Mouse (Mus musculus) bone marrow, adult 2 months (tissue): ENCODE results near the gene Mvb12a.

Experiments
- CTCF ChIP-seq: fragments of 200-500 bp; IDR thresholded peaks from 2 replicates; pipeline ENCODE4 v1.5.1; 2011; ENCODE audit warnings: low read length, control low read depth; ENCODE audit not compliant: control insufficient read depth, insufficient read depth
- POLR2A ChIP-seq: fragments of 200-500 bp; IDR thresholded peaks from 2 replicates; pipeline ENCODE4 v1.6.1; 2011; ENCODE audit warnings: low read depth, mild to moderate bottlenecking, control low read depth, low read length, borderline replicate concordance; ENCODE audit not compliant: control insufficient read depth

GRCm38 (mm10) chr8:71515043-71515442 is 27.7 kb upstream of the Mvb12a start:
- TF ChIP-seq CTCF (no peak), POLR2A (no peak)
